Mouse (Mus musculus) kidney, postnatal 10 days (tissue): ENCODE measurements around the gene Rmdn3.
A peak's percentile ranks its signal among the peaks of the same experiment; 100 is the strongest.

Experiments
- DNase-seq: peaks from one replicate; pipeline ENCODE4 v3.0.0; 2021; ENCODE audit warnings: mixed read lengths

Rmdn3 gene

DNA sequence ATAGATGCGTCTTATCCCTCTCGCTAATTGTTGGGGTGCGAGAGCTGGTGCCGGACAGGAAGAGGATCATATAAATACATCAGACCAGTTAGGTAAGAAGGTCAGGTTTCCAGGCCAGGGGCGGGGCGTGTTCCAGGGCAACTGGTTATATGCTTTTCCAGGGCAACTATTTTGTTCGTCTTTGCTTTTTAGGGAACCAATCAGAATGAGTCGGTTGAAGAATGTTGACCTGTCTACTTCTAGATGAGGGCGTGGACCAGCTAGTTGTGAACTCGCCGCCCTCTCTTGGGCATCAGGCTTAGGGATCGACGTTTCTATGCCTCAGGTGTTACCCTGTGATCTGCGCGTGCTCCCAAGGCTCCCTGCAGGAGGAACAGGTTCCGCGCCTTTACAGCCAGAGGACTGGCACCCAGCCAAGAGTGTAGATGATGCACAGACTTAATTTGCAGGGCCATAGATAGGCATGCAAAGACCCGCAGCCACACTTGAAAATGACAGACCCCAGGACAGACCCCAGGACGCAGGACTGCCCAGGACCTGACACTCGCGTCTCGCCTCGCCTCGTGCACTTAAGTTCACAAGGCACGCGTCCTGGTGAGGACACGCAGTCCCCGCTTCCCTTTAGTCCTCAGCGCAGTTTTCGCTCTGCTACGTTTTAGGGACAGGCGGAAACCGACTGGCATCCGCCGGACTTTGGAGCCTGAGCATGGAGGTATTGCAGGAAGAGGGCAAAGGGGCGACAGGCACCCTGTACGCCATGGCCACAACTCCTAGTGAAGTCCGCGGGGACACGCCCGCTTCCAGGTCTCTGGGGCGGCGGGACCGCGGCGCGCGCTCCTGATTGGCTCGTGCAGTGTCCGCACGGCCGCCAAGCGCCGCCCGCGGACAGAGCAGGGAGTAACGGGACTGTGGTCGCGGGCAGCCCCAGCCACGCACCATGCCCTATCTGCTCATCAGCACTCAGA is 10.3 kb upstream of the Rmdn3 start, which contains the start of gene Gchfr:
Gene Gchfr, plus strand, starts transcription at position 873 of the 965 bp plus-strand sequence.
- DNase-seq = peak; percentile 86

DNA sequence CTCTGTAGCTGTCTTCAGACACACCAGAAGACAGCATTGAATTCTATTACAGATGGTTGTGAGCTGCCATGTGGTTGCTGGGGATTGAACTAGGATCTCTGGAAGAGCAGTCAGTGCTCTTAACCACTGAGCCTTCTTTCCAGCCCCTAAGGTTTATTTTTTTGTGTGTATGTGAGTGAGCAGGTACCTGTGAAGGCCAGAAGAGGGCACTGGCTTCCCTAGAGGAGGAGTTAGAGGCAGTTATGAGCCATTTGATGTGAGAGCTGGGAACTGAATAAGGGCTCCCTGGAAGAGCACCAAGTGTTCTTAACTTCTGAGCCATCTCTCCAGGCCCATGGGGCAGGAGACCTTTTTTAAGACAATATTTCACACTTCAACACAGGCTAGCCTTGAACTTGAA is 8.6 kb upstream of the Rmdn3 start:
- no peak for DNase-seq

DNA sequence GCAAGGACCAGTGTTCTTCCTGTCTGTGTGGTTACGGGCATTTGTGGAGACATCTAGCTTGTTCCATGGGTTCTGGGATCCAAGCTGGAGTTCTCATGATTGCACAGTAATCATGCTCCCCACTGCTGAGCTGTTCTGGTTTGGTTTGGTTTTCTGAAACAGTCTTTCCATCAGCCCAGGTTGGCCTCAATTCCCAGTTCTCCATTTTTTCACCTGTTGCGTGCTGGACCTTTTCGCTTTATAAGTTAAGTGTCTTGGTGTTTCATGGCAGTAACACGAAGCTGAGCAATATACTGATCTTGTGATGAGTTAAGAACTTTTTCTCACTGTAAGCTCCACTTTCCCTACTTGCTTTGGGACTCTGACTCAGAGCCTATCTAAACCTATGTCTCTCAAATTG is 7.2 kb upstream of the Rmdn3 start:
- no peak for DNase-seq

DNA sequence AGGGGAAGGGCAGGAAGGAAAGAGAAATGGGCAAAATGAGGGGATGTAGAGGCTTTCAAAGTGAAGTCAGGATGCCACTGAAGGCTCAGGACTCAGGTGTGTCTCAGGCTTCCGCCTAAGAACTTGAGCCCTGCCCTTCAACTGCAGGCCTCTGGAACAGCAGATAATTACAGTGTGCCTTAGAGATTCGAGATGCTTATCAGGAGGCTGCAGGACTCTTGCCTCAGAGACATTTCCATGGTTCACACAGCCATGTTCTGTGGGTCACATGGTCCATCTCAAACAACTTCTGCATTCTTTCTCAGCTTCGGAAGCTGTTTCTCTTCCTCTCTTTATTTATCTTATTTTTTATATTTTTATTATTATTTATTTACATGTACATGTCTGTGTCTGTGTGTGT is 6.3 kb upstream of the Rmdn3 start:
- DNase-seq = no peak

DNA sequence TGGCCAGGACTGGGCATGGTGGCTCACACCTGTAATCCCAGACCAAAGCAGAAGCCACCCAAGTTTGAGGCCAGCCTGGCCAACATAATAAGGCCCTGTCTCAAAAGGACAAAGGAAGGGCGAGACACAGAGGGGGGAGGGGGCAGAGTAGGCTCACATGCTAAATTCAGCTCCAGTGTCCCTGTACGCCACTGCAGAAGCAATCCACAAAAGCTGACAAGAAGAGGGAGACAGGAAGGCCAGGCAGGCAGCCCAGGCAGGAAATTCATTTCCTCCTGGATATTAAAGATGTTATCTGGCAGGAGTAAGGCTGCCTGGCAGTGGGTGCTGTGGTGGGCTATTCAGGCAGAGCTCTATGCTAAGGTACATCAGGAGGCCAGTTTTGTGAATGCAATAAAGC is 4.4 kb upstream of the Rmdn3 start:
- DNase-seq = peak; percentile 67

DNA sequence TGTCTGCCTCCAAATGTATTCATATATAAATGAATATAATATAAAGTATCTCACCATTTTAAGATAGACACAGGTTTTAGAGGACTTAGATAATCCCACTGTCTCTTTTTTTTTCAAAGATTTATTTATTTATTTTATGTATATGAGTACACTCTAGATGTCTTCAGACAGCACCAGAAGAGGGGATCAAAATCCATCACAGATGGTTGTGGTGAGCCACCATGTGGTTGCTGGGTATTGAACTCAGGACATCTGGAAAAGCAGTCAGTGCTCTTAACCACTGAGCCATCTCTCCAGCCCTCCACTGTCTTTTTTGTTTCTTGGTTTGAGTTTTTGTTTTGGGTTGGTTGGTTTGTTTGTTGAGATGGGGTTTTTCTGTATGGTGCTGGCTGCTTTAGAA is 1.0 kb upstream of the Rmdn3 start:
- no peak for DNase-seq

DNA sequence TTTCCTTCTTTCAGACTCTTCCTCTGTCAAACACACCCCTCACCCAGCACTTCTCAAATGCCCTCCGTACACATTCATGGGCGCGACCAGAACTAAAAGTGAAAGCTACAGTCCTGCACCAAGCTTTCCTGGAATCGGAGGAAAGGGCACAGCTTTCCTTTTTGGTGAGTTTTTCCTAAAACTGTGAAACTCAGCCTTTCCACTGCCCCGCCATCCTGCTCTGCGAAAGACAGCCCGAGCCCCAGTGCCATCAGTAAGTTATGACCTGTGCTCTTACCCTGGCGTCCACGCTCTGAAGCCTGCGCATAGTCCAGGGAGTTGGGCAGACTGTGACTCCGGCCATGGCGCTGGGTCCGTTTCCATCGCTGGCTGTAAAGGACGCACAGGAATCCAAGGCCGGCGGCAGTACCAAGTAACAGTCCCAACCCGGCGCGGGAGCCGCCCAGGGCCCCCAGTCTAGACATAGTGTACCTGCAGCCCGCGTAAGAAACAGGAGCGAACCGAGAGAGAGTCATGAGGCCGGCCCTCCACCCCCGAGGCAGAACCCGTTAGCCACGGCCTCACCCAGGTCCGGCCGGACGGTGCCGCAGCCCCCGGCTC is 653 bp downstream of the Rmdn3 start:
- no peak for DNase-seq

DNA sequence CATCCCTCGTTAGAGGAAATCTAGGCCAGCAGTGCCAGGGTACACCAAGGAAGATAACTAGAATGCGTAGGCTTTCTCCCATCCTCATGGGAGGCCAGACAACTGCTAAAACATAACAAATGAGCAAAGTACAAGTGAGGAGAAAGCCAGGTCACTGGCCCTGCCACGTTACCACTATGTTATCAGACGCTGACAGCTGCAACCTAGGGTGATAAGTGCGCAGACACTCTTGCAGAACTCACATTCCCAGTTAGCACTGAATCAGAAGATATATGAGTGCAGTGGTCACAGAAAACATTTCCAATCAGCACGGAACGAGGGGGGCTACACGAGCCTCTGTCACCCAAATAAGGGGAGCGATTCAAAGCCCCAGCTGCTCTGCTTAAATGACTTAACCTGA is 1.4 kb downstream of the Rmdn3 start:
- DNase-seq = no peak

DNA sequence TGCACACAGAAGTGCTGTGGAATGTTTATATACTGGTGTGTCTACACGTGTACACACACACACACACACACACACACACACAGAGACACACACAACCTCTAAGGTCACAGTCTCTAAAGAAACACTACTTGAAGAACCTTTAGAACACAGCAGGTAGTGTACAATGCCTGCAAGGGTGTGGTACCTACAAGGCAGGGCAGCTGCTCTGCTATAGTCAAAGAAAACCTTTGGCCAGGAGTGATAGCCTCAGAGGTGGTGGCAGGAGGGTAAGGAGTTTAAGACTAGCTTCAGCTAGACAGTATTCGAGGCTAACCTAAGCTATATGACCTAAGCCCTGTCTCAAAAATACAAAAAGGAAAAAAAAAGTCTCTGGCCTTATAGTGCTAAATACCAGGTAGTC is 2.2 kb downstream of the Rmdn3 start:
- no peak for DNase-seq

DNA sequence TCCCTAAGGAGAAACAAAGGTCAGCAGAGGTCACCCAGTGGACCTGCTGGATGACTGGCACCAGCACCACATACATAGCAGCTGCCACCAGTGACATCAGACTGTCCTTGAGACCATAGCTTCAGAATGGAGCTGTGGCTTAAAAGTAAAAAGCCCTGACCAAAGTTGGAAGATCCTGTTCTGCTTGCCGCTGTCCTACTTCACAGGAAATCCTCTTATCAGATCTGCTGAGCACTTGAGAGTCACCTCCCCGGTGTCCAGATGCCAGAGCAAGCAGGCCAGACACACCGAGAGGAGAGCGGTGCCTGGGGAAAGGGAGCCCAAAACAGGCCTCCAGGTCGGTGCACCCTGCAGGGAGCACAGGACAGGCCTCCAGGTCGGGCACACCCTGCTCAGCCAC is 4.6 kb downstream of the Rmdn3 start:
- no peak for DNase-seq

DNA sequence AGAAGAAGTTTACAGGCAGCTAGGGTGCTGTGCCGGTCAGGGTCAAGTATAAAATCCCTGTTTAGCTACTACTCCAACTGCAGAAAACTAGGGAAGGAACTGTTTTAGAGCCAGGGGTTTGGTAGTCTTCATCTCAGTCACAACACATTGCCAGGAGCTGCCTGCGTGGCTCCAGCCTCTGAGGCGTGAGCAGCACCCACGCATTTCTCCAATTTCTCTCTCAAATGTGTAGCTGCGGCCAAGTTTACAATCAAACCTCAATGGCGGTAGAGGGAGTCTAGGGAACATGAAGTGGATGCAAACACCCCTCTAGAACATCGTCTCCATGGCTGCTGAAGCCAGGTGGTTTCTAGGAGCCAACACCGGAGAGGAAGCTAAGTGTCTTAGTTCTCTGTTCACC is 9.1 kb downstream of the Rmdn3 start:
- no peak for DNase-seq

DNA sequence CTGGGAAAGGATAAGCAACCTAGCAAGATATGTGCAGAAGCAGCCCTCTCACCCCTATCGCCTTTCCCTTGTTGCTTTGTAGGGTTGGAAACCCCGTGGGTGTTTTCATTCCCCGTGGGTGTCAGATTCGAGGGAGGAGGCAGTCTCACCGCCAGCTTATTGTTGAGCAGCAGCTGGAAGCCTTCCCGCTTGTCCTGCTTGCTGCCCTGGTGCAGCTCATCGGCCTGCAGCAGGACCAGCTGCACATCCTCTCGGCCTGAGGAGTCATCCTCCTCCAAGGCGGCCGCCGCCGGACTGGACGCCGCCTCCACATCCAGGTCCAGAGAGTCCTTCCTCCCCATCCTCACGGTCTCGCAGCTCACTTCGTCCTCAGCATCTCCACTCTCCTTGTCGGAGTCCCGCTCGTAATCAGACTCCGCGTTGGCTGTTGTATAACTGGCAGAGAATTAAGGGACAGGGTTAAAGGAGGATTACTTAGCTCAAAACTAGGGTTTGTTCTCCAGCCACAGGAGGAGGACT is 9.6 kb downstream of the Rmdn3 start:
- peak; percentile 49 for DNase-seq

DNA sequence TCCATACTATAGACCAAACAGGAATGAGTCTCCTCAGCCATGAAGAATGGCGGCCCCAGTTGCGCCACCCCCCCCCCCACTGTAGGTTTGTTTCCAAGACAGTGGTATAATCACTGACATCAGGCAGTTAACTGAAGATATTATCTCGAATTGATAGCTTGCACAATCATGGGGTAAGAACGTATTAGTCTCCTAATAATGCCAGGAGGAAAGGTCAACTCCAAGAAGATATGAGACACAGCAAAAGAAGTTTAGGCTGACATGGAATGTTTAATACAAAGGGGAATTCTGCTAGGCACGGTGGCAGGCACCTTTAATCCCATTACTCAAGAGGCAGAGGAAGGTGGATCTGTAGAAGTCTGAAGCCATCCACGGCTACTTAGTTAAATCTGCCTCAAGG is 10.4 kb downstream of the Rmdn3 start:
- DNase-seq = no peak

DNA sequence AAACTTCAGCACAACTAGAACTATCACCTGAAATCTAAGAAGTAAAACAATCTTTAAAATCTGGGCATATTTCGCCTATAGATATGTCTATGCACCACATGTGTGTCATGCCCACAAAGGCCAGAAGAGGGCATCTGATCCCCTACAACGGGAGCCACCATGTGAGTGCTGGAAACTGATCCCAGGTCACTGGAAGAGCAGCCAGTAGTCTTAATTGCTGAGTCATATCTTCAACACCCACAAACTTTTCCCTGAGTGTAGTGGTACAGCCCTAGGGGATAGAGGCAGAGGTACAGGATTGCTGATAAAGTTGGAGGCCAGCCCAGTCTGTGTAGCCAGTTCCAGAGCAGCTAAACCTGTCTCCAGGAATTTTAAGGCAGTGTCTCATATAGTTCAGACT is 11.6 kb downstream of the Rmdn3 start:
- DNase-seq = peak; percentile 34

DNA sequence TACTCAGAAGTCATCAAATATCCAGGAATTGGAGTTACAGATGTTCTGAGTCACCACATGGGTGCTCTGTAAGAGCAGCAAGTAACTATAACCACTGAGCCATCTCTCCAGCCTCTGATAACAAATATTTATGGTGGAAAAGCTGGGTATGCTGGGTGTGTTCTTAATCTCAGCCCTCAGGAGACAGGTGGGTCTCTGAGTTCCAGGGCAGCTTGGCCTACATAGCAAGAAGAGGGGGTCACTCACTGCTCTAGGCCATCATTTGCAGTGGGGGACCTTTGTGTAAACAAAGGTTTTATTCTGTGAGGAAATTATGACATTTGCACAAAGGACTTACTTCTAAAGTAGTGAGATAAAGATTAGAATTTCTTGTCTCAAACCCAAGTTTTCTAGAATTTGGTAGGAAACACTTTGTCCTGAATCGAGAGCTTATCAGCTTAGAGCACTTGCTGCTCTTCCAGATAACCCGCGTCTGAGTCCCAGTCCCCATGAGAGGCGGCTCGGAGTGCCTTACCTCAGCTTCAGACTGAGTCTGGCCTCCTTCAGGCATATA is 20.4 kb downstream of the Rmdn3 start:
- no peak for DNase-seq

DNA sequence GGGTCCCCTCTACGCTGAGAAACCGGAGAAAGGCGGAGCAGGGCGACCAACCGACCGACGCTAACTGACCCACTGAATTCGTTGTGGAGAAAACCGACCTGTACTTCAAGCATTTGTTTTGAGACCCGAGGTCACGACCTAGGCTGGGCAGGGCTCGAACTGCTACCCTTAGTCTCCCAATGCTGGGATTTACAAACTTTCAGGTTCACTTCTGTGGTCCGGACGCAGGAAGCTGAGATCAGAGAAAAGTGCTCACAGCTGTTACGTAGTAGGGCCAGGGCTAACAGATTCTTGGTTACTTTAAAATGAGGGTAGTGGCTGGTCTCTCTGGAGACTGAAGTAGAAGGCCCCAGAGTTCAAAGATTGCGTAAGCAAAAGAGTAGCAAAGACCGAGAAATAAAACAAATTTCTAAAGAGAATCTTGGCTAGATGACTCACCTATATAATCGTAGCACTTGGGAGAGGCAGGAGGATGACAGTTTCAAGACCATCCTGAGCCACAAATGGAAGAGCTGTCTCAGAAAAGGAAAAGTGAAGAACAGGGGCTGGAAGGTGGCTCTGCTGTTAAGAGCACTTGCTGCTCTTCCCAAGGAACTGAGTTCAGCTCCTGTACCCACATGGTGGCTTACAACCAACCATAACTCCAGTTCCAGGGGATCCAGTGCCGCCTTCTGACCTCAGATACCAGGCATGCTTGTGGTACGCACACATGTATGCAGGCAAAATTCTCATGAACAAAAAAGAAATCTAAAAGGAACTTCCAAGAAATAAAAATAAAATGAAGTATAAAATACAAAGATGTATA is 43.5 kb downstream of the Rmdn3 start:
- no peak for DNase-seq

DNA sequence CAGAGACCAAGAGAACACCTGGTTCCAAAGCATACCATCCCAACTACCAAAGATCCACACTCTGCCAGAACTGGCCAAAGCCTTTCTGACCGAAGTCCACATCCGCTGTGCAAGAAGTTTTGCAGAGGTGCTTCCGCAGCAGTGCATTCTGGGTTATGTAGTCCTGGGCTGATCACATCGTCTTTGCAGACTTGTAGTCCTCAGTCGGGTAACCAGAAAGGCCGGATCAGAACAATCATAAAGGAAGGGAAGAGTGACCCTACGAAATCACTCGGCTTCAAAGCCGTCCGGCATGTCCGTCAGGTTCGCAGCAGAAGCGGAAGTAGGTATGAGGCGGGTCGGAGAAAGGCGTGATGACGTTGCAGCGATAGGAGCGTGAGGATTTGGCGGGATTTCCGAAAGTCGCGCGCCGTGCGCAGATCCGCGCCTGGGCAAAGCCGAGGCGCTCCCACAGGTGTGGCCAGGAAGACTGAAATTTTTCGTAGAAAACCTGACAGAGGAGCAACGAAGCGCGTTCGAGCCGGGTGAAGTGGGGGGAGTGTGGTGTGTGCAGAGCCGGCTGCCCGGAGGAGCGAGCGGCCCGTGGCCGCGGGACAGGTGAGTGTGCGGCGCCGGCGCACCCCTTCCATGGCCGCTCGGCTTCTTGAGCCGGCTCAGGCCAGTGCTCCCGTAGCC is 44.3 kb downstream of the Rmdn3 start, which contains the start of gene Rad51:
Gene Rad51, plus strand, starts transcription at position 356 of the 675 bp plus-strand sequence.
- DNase-seq = peak; percentile 92

DNA sequence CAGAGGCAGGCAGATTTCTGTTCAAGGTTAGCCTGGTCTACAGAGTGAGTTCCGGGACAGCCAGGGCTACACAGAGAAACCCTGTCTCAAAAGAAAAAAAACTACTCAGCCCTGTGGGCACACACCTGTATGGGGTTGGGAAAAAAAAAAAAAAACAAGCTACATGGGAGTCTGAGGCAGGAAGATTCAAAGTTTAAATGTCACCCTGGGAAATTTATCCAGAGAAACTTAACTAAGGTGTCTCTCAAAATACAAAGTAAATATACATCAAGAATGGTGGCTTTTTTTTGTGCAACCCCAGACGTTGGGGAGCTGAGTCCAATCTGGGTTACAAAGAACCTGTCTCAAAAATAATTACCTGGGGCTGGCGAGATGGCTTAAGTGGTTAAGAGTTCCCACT is 45.8 kb downstream of the Rmdn3 start:
- no peak for DNase-seq

DNA sequence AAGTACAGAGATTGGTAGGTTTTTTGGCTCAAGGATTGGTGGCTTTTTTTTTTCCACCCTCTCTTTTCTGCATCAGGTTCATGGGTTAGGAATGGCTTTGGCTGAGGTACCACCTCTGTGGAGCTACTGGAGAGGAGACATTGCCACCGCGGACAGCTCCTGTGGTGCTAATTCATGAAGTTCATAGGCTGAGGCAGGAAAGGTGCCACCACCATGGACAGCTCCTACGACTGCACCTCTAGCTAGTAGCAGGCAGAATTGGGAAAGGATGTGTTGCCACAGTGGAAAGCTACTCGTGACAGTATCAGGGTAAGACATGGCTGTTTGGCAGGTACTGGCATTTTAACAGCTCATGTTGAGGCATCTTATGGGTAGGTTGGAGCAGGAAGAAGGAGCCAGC is 48.3 kb downstream of the Rmdn3 start:
- peak; percentile 73 for DNase-seq

DNA sequence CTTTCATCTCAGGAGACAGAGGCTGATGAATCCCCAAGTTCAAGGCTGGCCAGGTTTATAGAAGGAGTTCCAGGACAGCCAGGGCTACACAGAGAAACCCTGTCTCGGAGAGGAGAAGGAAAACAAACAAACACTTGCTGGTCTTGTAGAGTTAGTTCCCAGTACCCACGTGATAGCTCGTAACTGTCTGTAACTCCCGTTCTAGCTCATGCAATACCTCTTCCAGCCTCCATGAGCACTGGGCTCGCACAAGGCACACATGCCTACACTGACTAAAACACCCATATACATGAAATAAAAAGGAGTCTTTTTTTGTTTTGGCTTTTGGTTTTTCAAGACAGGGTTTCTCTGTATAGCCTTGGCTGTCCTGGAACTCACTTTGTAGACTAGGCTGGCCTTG is 50.3 kb downstream of the Rmdn3 start:
- no peak for DNase-seq

DNA sequence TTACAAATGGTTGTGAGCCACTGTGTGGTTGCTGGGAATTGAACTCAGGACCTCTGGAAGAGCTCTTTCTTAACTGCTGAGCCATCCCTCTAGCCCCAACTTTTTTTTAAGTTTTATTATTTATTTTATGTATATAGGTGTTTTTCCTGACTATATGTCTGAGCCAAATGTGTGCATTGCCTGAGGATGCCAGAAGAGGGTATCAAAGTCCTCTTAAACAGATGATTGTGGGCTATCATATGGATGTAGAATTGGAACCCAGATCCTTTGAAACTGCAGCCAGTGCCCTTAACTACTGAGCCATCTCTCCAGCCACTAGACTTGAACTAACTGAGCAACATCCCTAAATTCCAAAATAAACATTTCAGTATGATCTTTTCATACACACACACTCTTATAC is 55.3 kb downstream of the Rmdn3 start:
- no peak for DNase-seq
